Mouse (Mus musculus) cortical plate, adult 2 months (tissue): ENCODE measurements around the gene Sass6.

Experiments used
- CTCF ChIP-seq: fragments of 200-500 bp; IDR thresholded peaks from 2 replicates; pipeline ENCODE4 v1.5.1; 2011; ENCODE audit warnings: mild to moderate bottlenecking, control low read depth, low read length; ENCODE audit not compliant: insufficient read depth; ENCODE audit errors: extremely low read depth
- POLR2A ChIP-seq: fragments of 200-500 bp; IDR thresholded peaks from 2 replicates; pipeline ENCODE4 v1.6.1; 2011; ENCODE audit warnings: mild to moderate bottlenecking, low read length, control low read depth; ENCODE audit not compliant: insufficient read depth; ENCODE audit errors: extremely low read depth

DNA sequence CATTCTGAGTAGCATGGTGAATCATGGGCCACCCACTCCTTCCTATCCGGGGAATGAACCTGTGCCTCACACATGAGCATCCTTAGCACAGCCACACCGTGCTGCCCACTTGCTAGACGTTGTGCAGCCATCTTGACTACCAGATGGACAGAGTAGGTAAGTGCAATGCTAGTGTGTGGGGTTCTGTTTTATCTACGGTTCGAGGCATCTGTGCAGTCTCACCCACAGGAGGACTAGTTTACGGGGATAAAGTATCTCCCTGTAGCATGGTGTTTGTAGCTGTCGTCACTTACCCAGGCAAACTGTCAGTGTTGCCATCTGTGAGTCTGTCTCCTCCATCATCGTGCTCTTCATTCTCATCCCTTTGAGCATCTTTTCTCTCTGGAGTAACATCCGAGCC lies 12.6 kb upstream of the Sass6 start:
- no peak for TF ChIP-seq POLR2A
- no peak for TF ChIP-seq CTCF
